Mouse (Mus musculus): Measurements from ENCODE around the gene Arl8a.

The Arl8a gene

DNA sequence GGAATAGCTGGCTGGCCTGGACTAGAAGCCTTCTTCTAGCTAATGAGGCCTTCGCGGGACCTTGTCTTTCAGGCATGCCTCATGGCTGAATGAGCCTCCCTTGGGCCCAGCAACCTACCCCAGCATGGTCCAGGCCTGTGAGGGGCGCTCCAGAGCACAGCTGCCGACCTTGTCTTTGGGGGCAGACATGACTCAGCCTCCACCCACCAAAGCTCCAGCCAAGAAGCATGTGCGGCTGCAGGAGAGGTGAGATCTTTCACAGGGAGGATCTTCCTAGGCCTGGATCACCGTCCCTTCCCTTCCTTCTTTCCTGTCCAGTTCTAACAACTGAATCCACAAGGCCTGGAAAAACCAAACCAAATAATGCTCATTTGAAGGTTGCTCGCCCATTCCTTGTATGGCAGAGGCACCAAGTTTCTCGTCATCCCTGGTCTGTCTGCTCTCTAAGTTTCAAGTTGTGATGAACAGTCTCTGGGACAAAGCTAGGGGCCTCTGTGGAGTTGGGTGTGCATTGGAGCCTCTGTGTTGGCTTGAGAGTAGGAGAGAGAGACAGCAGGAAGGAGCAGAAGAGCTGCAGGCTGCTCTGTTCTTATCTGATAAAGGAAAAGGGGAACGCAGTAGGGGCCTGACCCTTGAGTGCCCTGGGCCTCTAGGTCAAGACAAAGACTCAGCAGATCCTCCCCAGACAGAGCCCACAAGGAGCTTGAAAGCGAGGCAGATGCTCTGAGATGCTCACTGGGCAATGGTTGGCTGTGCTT, 12.8 kb upstream of the Arl8a start:
- no peak for DNase-seq (ENCODE audit: low read depth)

DNA sequence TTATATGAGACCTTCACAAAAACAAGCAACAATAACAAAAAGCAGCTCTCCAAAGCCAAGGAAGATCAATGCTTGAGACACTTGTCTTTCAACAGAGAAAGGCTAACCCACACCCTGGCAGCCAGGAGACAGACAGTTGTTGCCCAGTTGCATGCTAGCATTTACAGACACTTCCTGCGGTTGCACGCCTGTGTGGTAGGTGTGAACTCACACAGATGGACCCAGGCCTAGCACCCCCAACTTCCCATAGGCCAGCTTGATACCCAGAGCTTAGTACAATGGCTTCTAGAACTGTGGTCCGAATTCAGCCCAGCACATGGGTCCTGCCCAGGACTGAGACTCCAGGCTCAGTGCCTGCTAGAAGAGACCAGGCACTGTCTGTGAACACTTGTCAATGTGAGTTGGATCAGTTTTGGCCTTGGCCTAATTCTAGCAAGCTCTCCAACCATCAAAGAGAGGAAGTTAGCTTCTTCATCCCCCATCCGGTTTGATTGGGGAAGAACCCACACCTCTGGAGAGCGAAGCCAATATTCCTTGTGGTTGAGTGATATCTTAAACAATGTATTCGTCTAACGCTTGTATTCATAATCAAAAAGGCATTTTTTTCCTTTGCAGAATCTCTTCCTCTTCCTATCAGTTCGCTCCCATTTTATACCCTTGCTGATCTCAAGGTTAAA, 11.4 kb upstream of the Arl8a start:
- no peak for DNase-seq (ENCODE audit: low read depth)

DNA sequence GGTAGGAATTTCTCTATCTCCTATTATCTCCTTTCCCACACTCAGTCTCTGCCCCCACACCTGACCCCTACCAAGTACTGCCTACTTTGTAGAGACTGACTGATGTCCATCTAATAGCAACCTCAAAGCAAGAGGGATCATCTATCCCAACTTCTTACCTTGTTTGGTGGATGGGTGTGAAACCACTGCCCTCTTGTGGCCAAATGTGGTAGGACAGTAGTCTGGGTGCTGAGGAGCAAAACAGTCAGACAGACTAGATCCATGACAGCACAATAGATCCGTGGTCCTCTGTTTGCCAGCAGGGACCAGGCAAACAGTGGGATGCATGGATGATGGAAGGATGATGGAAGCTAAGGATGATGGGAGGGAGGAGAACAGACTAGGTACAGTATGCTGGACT, 10.1 kb upstream of the Arl8a start:
- DNase-seq (ENCODE audit: low read depth) = peak; percentile 92

DNA sequence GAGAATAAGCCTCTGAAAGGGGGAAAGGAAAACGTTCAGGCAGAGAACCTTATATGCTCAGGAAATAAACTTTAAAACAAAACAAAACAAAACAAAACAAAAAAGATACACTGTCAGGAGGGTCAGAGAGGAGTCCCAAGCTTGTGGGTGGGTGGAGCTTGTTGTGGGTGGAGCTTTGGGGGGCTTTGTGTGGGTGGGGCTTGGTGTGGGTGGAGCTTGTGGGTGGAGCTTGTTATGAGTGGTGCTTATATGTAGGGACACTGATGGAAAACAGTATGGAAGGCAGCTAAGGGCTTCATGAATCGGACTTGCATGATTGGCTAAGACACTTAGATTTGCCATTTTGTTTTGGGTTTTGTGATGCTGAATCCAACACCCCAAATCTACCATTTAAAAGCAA, 6.7 kb upstream of the Arl8a start:
- peak; percentile 33 for DNase-seq (ENCODE audit: low read depth)

DNA sequence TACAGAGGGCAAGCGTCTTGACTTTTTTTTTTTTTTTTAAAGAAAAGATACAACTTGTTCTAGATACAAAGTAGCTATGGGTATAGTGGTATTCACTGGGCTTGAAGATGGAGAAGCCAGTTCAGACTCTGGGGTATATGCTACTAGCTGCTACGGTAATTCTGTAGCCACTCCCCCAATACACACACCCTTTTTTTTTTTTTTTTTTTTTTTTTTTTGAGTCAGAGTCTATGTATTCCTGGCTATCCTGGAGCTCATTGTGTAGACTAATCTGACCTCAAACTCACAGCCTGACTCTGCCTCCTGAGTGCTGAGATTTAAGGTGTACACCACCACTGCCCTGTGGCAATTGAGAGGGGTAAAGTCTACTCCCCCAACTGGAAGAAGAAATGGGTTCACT, 4.2 kb upstream of the Arl8a start:
- no peak for DNase-seq (ENCODE audit: low read depth)

DNA sequence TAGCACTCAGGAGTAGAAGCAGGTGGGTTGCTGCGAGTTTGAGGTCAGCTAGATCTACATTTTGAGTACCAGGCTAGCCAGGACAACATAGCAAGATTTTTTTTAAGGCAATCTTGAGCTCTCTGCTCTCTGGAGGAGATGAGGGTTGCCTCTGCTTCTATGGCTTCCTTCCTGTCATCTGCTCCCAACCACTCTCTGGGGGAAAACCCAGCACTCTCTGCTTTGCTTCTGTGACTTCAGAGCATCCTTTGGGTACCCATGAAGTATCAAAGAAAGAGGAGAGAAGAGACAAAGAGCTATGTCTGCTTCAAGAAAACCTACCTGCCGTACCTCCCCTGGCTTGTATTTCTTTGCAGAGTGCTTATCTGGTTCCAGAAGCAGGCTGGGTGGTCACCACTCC, 2.7 kb upstream of the Arl8a start:
- DNase-seq (ENCODE audit: low read depth) = peak; percentile 49

DNA sequence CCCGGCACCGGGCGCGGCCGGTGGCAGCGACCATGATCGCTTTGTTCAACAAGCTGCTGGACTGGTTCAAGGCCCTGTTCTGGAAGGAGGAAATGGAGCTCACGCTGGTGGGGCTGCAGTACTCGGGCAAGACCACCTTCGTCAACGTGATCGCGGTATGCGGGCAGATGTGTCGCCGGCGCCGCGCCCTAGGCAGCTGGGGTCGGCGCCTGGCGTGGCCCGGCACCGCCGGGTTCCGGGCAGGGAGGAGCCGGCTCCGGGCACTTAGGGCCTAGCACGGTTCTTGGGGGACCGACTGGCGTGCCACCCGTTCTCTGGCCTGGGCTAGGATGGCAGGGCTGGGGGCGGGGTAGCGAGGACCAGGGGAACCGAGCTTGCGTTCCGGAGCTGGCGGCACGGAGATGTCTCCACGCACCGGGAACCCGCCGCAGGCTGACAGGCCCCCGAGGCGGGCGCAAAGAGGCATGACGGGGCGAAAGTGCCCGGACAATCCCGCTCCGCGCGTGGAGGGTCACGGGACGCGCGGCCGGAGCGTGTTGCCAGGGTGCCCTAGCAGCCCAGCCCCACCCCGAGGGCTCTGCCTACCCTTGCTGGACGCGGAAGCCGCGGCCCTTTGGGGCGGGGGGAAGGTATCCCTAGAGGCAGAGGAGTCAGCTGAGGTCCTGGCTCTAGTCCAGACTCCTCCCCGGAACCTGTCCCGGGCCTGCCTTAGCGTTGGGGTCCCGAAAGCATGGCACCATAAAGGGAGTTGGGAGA, 500 bp downstream of the Arl8a start:
- DNase-seq (ENCODE audit: low read depth) = peak; percentile 60

DNA sequence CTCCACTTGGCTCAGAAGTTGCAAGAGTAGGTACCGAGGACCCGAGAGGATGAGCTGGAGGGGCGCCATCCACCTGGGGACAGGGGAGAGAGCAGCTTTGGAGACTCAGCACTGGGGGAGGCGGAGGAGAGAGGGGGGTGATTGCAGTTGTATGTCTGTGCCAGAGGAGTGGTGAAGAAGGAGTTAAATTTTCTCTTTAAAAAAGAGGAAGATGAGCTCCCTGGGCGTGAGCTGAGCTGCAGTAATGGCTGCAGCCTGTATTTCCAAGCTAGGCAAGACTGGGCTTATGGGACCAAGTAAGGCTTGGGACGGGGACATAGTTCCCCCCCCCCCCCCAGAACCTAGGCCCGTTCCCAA, 1.1 kb downstream of the Arl8a start:
- DNase-seq (ENCODE audit: low read depth) = no peak

DNA sequence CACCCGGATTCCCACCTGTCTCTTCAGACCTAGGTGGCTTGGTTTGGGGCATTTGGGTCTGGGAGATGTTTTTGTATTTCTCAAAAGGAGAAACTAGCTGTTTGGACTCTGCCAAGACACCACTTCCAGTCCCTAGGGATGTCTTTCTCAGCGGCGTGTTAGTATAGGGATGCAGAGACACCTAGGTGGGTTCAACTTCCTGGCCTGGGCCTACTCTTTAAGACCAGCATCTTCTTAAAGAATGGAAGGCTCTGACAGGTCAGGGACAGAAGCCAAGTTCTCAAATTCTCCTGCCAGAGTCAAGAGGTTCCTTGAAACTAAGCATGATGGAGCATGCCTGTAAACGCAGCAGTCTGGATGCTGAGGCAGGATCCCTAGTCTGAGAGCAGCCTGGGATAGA, 1.9 kb downstream of the Arl8a start:
- no peak for DNase-seq (ENCODE audit: low read depth)

DNA sequence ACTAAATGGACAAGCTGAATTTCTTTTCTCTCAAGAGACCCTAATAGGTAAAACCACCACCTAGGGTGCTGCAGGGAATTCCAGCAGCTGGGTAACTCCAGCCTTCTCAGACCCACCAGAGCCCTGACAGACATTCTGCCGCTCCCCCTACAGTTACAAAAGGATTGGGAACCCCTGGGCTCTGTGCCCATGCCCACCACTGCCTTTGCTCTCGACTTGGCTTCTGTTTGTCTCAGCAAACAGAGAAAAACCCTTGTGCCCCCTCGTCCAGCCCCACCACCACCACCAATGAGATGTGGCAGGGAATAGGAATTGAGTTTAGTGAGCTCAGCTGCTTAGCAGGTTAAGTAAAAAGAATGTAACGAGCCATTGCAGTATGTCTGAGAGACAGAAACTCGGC, 2.4 kb downstream of the Arl8a start:
- DNase-seq (ENCODE audit: low read depth) = no peak

DNA sequence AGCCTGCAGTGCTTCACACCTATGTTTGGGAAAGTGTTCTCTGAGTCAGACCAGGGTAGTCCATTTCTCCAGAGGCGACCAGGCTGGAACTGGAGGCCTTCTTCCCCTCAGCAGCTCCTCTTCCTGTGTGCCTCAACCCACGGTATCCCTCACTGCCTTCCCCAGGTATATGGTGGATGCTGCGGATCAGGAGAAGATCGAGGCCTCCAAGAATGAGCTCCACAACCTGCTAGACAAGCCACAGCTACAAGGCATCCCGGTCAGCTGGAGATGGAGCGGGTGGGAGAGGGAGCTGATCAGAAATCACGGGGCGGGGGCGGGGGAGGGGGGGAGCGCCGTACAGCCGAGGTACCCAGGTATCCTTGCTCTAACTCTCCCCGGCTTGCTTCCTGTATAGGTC, 7.4 kb downstream of the Arl8a start:
- DNase-seq (ENCODE audit: low read depth) = no peak

DNA sequence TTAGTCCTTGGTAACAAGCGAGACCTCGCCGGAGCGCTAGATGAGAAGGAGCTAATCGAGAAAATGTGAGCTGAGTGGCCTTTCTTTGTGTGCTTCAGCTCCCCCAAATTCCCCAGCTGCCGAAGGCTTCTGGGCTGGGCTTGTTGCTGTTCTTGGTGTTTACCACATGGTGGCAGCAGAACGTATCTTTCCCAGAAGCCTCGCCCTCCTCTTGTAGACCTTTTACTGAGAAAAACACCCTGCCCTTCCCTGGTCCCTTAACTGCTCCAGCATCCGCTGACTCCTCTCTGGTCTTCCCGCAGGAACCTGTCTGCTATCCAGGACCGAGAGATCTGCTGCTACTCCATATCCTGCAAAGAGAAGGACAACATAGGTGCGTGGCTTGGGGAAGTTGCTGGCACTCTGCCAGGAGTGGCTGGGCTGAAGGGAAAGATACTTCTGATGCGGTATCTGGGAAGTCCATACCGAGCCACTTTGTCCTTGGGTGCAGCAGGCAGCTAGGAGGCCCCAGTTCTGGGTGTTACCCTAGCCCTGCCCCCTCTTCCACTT, 7.9 kb downstream of the Arl8a start:
- DNase-seq (ENCODE audit: low read depth) = peak; percentile 84

DNA sequence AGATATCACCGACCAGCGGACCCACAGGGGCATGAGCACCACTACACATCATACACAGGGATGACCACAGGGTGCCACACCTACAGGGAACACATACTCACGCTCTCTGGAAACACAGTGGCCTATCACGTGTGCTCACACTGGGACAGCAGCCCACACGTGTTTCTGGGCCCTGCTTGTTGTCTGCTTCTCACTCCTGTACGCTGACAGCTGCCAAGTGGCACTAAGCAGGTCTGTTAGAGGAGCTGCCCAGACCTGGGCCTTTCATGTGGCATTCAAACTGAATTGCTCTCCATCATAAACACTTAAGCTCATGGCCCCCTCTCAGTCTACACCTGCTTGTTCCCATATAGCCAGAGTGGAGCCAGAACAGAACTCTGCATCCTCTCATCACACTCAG, 9.7 kb downstream of the Arl8a start:
- no peak for DNase-seq (ENCODE audit: low read depth)

DNA sequence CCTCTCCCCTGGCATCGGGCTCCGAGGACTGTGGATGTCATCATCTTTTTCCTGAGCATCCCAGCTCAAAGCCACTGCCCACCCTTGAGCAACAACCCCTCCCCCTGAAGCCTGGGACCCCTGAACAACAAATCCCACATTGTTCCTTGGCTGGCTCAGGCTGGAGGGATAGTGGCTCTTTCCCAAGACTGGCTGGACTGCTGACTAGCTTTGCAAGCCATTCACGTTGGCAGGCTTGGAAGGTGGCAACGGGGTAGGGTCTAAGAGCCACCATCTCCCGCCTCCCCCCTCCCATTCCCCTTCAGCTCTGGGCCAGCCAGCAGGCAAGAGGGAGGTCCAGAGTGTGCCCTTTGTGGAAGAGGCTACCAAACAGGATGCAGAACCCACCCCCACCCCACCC, 12.0 kb downstream of the Arl8a start:
- no peak for DNase-seq (ENCODE audit: low read depth)

DNA sequence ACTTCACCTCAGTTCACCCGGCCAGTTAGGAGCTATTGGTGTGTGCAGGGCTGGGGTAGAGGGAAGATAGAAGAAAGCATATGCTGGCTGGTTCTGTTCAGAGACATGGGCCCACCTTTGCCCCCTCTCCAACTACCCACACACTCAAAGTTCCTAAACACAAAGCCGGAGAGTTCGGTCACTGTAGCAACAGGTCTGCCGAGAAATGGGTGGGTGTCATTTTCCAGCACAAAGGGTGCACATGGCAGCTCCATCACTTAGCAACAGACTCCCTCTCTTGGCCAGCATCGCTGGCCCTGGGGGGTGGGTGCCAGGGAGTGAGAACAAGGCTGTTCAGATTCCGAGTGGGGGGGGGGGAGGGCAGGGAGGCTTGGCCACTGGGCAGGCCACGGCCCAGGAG, 12.4 kb downstream of the Arl8a start:
- no peak for DNase-seq (ENCODE audit: low read depth)

DNA sequence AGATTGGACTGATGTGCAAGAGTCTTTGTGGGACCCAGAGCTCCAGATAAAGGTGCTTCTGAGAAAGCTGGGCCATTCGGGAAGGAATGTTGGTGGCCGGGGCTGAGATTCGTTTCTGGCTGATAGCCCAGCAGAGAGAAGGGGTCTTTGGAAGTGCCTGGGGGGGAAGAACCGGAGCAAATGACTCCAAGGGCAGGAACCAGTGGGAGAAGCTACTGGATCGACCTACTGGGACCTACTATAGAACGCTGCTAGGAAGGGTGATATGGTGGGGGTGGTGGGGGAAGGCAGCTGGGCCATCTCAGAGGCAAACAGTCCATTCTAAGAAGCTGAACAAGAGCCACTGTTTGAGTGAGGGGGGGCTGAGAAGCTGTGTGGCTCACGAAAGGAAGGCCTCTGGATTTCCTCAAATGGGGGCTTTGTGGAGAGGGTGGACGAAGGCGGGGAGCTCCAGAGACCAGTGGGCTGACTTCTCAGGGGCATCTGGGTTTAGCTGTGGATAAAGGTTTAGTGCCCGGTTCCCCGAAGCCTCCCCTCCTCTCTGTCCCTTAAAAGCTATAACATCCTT, 13.0 kb downstream of the Arl8a start:
- no peak for DNase-seq (ENCODE audit: low read depth)

DNA sequence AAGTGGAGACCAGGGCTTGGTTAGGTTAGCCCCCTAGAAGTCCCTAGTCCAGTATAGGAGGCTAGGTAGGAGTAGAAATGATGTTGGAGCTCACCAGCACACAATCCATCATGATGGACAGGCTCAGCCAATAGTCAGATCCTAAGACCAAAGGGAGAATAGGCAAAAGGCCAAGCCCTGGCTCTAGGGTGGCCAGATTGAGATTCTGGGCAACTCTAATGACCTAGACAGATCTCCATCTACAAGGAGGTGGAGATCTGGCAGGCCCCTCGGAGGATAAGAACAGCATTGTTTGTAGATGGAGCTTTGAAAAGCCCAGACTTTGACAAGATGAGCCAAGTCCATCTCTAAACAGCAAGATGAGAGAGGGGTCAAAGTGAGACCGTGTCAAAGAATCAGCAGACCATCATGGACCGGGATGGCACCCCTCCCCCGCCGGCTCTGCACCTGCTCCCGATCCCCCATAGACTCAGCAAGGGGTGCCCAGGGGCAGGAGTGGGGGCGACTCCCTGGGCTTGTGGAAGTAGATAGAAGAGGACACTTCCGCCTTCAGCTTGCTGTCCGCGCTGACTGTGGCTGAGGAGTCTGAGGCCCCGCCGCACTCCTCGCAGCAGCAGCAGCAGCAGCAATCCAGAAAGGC, 13.9 kb downstream of the Arl8a start:
- DNase-seq (ENCODE audit: low read depth) = no peak

DNA sequence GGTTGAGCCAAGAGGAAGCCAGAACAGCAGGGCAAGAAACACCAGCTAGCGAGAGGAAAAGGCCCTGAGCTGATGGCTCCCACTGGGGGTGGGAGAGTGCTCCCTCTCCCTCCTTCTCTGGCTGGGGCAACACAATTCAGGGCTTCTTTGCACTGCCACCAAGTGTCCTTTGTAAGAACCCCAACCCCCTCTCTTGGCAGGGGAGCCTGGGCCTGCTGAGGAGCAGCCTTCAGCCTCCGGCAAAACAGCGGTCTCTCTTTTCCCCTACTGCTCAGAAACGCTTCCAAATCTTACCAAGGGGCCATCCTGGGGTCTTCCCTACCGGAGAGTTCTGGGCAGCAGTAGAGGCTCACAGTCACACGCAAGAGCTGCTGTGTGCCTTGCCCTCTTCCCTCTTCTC, 16.1 kb downstream of the Arl8a start:
- DNase-seq (ENCODE audit: low read depth) = no peak

DNA sequence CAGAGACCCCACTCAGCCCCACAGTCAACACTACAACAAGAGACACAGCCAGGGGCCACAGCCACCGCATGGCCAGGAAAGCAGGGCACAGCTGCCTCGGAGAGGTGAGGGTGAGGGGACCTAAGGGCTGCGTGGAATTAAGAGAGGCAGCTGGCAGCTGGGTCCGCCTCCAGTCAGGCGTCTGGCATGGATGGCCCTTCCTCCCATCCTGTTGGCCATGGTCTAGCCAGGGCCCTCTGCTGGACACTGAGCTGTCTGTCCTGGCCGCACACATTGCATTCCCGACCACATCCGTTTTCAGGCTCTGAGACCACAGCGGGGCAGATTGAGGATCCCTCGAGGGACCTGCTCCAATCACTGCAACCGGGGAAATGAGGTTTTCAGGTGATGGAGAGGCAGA, 20.8 kb downstream of the Arl8a start, which contains the start of gene Gpr37l1:
TSS of gene Gpr37l1 (minus strand) at position 247 of the 400 bp plus-strand sequence.
- no peak for DNase-seq (ENCODE audit: low read depth)

DNA sequence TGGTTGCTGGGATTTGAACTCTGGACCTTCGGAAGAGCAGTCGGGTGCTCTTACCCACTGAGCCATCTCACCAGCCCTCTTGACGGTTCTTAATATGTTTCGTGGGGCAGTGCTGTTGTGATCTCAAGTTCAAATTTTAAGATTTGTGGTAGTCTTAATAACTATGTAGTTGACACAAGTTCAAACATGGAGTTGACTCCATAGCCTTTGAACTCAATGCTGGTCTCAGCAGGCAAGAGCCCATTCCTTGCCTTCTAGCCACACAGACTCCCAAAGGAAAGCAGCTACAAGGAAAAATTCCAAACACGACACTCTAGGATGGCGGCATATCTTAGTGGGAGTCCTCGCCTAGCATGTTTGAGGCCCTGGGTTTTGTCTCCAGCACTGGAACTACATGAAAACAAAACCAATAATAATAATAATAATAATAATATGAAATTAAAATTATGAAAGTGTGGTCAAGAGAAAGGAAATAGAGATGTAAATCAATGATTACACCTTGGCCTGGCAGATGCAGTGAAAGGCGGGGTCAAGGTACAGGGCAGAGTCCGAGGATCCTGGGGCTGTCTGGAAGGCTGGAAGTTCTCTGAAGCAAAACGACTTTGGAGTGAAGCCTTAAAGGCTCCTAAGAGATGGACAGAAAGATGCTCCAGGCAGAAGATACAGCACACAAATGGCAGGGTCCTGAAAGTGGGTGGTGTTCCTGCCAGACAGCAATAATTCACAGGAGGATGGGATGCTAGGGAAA, 22.0 kb downstream of the Arl8a start:
- DNase-seq (ENCODE audit: low read depth) = no peak

DNA sequence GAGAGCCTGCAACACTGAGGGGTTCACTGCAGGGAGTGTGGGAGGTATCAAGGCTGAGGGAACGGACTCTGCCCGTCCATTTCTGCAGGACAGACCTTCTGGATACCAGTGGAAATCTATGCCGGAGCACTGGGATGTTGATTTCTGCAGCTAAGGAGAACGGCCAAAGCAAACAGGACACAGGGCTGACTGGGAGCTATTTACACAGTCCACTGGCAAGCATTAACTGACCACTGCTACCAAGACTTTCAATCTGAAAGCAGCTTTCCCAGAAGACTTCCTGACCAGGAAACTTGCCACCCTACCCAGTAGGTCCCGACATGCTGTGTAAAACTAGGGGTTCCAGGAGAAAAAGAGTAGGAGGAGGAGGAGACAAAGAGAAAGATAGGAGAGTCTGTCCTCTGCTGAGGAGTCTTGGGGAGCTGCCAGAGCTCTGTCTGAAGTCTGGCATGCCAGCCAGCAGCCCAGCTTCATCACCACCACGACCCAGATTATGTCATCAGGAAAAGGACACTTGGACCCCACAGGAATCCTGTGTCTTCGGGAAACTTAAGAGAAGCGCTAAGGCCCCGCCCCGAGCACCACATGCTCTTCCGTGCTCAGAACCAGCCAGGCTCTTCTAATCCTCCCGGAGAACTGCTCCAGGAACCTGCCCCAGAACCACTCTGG, 23.1 kb downstream of the Arl8a start:
- DNase-seq (ENCODE audit: low read depth) = no peak
